Mouse (Mus musculus): ENCODE data around the gene Nap1l1. TPM values are rescaled to one million over a fixed set of nuclear protein-coding genes. Genes with fewer than 3 reads are reported as not detected.

Gene Nap1l1
- total and polyA plus RNA-seq, 3 experiments, result 196 to 1,342 (median 360) TPM

DNA sequence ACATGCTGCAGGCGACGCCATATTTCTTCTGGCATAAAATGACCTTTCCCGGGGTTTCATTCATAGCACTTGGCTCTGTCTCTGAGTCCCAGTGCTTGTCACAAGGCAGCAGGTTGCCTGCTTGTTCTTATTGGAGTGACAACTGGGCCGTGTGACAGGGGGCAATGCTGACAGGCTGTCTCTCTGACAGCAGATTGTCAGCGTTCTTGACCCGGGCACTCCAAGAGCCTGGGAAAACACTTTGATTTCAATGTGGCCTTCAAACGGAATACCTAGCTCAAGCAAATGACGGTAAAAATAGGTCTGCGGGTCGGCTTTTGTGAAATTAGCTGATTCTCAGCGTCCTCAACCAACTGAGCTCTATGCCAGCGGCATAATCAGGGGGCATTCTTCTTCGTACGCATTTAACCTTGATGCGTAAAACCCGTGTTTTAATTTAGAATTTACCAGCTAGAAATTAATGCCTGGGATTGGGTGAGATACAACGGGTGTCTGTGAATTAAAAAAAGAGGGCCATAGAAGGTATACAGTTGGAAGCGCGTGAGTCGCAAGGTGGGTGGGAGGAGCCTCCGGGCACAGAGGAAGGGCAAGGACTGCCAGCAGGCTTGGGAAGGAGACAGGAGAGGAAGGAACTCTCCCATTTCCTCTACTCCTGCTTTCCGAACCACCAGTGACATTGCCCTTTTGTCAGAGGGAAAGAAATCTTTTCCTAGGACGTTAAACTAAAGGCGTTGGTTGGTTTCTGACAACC is 46.8 kb downstream of the Nap1l1 start:
- Histone ChIP-seq H3K4me1 (ENCODE audit: control insufficient read depth in 1 of 2, insufficient read depth in 2 of 2) (peaks cover 13 to 48% of the 10 kb centered on the region in 2 experiments), H3K36me3 (replicated peaks in 1 of 2; ENCODE audit: control insufficient read depth in 1 of 2, insufficient read depth in 1 of 2, low read length in 1 of 2) (no peaks in the 10 kb centered on the region), H3K9me3 (replicated peaks; ENCODE audit: low read length) (no peaks in the 10 kb centered on the region), H3K4me3 (replicated peaks in 1 of 3; ENCODE audit: low read depth in 2 of 3, low read length in 2 of 3, poor library complexity in 1 of 3) (no peak overlapping the region), H3K4me2 (ENCODE audit: insufficient read depth, low read depth, poor library complexity, severe bottlenecking) (no peak overlapping the region), H3K27me3 (replicated peaks) (no peaks in the 10 kb centered on the region), H3K27ac (ENCODE audit: insufficient read depth, low read depth) (no peak overlapping the region), H3K79me2 (replicated peaks; ENCODE audit: control insufficient read depth, extremely low read depth, insufficient read depth, poor library complexity, severe bottlenecking) (no peaks in the 10 kb centered on the region), H3K9ac (ENCODE audit: insufficient read depth, low read depth) (no peak overlapping the region)
- dilution Hi-C loops (cut with MboI; ENCODE audit: extremely low pct_ligation_motif_present, extremely low pct_unique_long_range_greater_than_20kb, low sequenced_read_pairs) (no loop called here), in situ Hi-C loops (cut with MboI; ENCODE audit: low pct_ligation_motif_present, low pct_unique_long_range_greater_than_20kb, low sequenced_read_pairs) (loop anchor here (25.0 kb wide), 2 partner anchors 118 to 218 kb away; no protein-coding TSS in a partner anchor)
- no peak for DNase-seq (ENCODE audit: extremely low read depth)
- TF ChIP-seq ZNF384 (IDR thresholded peaks at IDR 0.05; ENCODE audit: low read depth, low read length) (no peak), NELFE (IDR thresholded peaks at IDR 0.05; ENCODE audit: low read depth, low read length) (no peak), POLR2A (IDR thresholded peaks at IDR 0.05; ENCODE audit: low read depth, low read length) (no peak), MAZ (IDR thresholded peaks at IDR 0.05; ENCODE audit: low read depth, low read length) (no peak), UBTF (IDR thresholded peaks at IDR 0.05; ENCODE audit: low read depth, low read length) (no peak), JUND (conservative IDR thresholded peaks at IDR 0.05; ENCODE audit: low read depth, low read length) (no peak), EP300 (IDR thresholded peaks at IDR 0.05; ENCODE audit: low read length) (no peak), ELF1 (IDR thresholded peaks at IDR 0.05; ENCODE audit: low read depth, low read length) (no peak), MYC (IDR thresholded peaks at IDR 0.05; ENCODE audit: low read depth, low read length) (no peak), MEF2A (IDR thresholded peaks at IDR 0.05; ENCODE audit: borderline replicate concordance, low read depth, low read length) (no peak), ZKSCAN1 (IDR thresholded peaks at IDR 0.05; ENCODE audit: borderline replicate concordance, low read depth, low read length) (no peak), MXI1 (IDR thresholded peaks at IDR 0.05; ENCODE audit: low read depth, low read length) (no peak), CHD2 (IDR thresholded peaks at IDR 0.05; ENCODE audit: low read length) (no peak)

DNA sequence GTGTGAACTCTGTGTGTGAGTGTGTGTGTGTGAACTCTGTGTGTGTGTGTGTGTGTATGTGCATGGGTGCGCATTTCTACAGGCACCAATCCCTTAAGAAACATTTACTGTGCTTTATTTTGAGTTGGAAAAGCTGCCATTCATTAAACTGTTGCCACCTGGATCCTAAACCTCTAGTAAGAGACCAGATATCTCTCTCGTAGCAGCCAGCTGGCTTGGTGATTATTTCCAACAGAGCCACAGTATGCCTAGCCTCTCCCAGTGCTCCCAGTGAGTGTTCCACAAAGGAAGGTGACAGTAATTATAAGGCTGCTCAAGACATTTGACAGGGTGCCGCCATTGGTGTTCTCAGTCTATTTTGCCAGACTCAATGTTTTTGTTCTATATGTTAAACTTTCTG is 47.6 kb downstream of the Nap1l1 start:
- in situ Hi-C loops (cut with MboI; ENCODE audit: low pct_ligation_motif_present, low pct_unique_long_range_greater_than_20kb, low sequenced_read_pairs), result loop anchor here (25.0 kb wide), 2 partner anchors 117 to 217 kb away; no protein-coding TSS in a partner anchor
- Histone ChIP-seq H3K4me1 (ENCODE audit: control insufficient read depth in 1 of 2, insufficient read depth in 2 of 2) (peaks cover 9 to 43% of the 10 kb centered on the region in 2 experiments), H3K27ac (ENCODE audit: insufficient read depth, low read depth) (no peak overlapping the region), H3K4me3 (replicated peaks in 1 of 3; ENCODE audit: low read depth in 2 of 3, low read length in 2 of 3, poor library complexity in 1 of 3) (no peak overlapping the region), H3K4me2 (ENCODE audit: insufficient read depth, low read depth, poor library complexity, severe bottlenecking) (no peak overlapping the region), H3K9me3 (replicated peaks; ENCODE audit: low read length) (no peaks in the 10 kb centered on the region), H3K9ac (ENCODE audit: insufficient read depth, low read depth) (no peak overlapping the region), H3K79me2 (replicated peaks; ENCODE audit: control insufficient read depth, extremely low read depth, insufficient read depth, poor library complexity, severe bottlenecking) (no peaks in the 10 kb centered on the region), H3K27me3 (replicated peaks) (no peaks in the 10 kb centered on the region), H3K36me3 (replicated peaks in 1 of 2; ENCODE audit: control insufficient read depth in 1 of 2, insufficient read depth in 1 of 2, low read length in 1 of 2) (no peaks in the 10 kb centered on the region)
- no peak for DNase-seq (ENCODE audit: extremely low read depth)
- dilution Hi-C loops (cut with MboI; ENCODE audit: extremely low pct_ligation_motif_present, extremely low pct_unique_long_range_greater_than_20kb, low sequenced_read_pairs), result no loop called here
- TF ChIP-seq UBTF (IDR thresholded peaks at IDR 0.05; ENCODE audit: low read depth, low read length), result no peak
- no peak for TF ChIP-seq TBP (conservative IDR thresholded peaks at IDR 0.05; ENCODE audit: low read depth, low read length)
- TF ChIP-seq JUN (IDR thresholded peaks at IDR 0.05; ENCODE audit: insufficient read depth, low read depth, low read length), result no peak
- no peak for TF ChIP-seq ZNF384 (IDR thresholded peaks at IDR 0.05; ENCODE audit: low read depth, low read length)
- TF ChIP-seq NELFE (IDR thresholded peaks at IDR 0.05; ENCODE audit: low read depth, low read length), result no peak
- no peak for TF ChIP-seq CTCF (conservative IDR thresholded peaks at IDR 0.05 in 1 of 2, IDR thresholded peaks at IDR 0.05 in 1 of 2; ENCODE audit: low read depth in 2 of 2, low read length in 2 of 2)
- TF ChIP-seq CHD2 (IDR thresholded peaks at IDR 0.05; ENCODE audit: low read length), result no peak
- TF ChIP-seq MAFK (IDR thresholded peaks at IDR 0.05; ENCODE audit: insufficient replicate concordance, low read length), result no peak
- no peak for TF ChIP-seq ZC3H11A (IDR thresholded peaks at IDR 0.05; ENCODE audit: low read depth, low read length)
- TF ChIP-seq POLR2AphosphoS2 (IDR thresholded peaks at IDR 0.05; ENCODE audit: low read depth, low read length), result no peak
- no peak for TF ChIP-seq ETS1 (conservative IDR thresholded peaks at IDR 0.05; ENCODE audit: low read depth, low read length)
